In the genomic region with DNA sequence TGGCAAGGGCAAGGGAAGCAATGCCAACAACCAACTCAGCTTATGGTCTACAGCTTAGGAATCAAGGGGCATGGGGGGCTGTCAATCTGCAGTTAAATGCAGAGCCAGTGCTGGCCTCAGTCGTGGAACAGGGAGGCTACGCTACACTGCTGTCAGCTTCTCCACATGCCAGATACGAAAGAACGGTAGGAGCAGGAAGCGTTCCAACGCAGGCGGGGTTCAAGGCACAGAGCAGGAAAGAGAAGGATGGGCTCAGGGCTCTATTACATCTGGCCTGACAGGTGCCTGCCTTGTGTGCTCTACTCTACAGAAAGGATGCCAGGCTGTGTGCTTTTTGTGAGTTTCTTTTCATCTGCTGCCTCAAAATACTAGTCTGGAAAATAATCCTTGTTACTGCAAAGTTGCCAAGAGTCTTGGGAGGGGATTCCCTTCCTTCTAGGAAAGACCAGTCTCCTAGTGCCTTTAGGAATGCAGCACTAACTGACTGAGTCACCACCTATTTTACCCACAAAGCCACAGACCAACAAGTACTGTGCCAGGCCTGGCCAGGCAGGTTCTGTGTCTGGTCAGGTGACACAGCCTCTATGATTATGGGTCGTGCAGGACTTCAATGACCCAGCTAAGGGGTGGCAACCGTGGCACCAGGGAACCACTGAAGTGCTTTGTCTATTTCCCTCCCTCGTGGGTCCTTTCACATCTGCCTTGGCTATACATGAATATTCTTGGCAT, we compare ENCODE assay signal across 10 mouse cellular contexts. TPM values are rescaled to one million over a fixed set of nuclear protein-coding genes. Genes with fewer than 3 reads are reported as not detected.
DNase-seq lines count a peak whose midpoint lies in the region; ATAC-seq and TF ChIP-seq lines count a peak whose summit lies in the region.
"Had no signal": no experiment of that assay in that cellular context is flagged by ENCODE, and none has a peak within 500 bp of the region (broad histone marks: within the 10 kb centered on the region; RNA-seq: fewer than 3 reads in every experiment).

No protein-coding gene starts in this region.

- H3K4me1 ChIP-seq in midbrain, embryonic 14.5 days (ENCODE audit: control insufficient read depth, insufficient read depth, low read length), result 0 out of 2 replicates have a peak, but pooled peaks cover 12% of the 10 kb centered on the region
- H3K4me1 ChIP-seq in midbrain, embryonic 10.5 days, result peaks cover 51% of the 10 kb centered on the region
- 0 out of 2 replicates have a peak, but pooled peaks cover 4% of the 10 kb centered on the region for H3K4me1 ChIP-seq in intestine, postnatal 0 days (replicated peaks; ENCODE audit: control insufficient read depth, insufficient read depth, low read length)
- no peaks in the 10 kb centered on the region; the same call in 1 of the 2 replicates for H3K4me1 ChIP-seq in stomach, postnatal 0 days (replicated peaks; ENCODE audit: control insufficient read depth, insufficient read depth)

- H3K36me3 ChIP-seq in midbrain, embryonic 14.5 days (ENCODE audit: control insufficient read depth, insufficient read depth, low read length), result peaks cover 24% of the 10 kb centered on the region
- H3K36me3 ChIP-seq in midbrain, embryonic 10.5 days, result peaks cover 28% of the 10 kb centered on the region
- peaks cover 16% of the 10 kb centered on the region for H3K36me3 ChIP-seq in intestine, postnatal 0 days (ENCODE audit: control insufficient read depth, insufficient read depth)
- H3K36me3 ChIP-seq in stomach, postnatal 0 days (ENCODE audit: control insufficient read depth, insufficient read depth, low read length), result no peaks in the 10 kb centered on the region

- no peaks in the 10 kb centered on the region; the same call in 1 of the 2 replicates for H3K9me3 ChIP-seq in midbrain, embryonic 14.5 days (ENCODE audit: control insufficient read depth, low read length)
- H3K9me3 ChIP-seq in midbrain, embryonic 10.5 days (replicated peaks), result no peaks in the 10 kb centered on the region
- no peaks in the 10 kb centered on the region for H3K9me3 ChIP-seq in intestine, postnatal 0 days (ENCODE audit: control insufficient read depth)
- no peaks in the 10 kb centered on the region for H3K9me3 ChIP-seq in stomach, postnatal 0 days (ENCODE audit: control insufficient read depth, low read length)

- no peak for ATAC-seq in cerebellum, adult (ENCODE audit: insufficient number of reproducible peaks, low FRiP score, low TSS enrichment)
- no peak for ATAC-seq in midbrain, embryonic 14.5 days (ENCODE audit: low FRiP score, low TSS enrichment)
- peak; percentile 63 for ATAC-seq in intestine, postnatal 0 days
- ATAC-seq in stomach, postnatal 0 days (ENCODE audit: low FRiP score, low TSS enrichment), result peak; percentile 89
- ATAC-seq: activated CD4-positive, CD25-positive, alpha-beta regulatory T cell, adult 4 months had no signal

- no peak for TF ChIP-seq CTCF in intestine, postnatal 0 days (IDR thresholded peaks at IDR 0.05; ENCODE audit: low read depth)
- no peak for TF ChIP-seq CTCF in stomach, postnatal 0 days (IDR thresholded peaks at IDR 0.05; ENCODE audit: low read depth)

- WGBS in midbrain, embryonic 14.5 days, result 80% methylated on average over 10 of the region's 10 CpGs
- WGBS in midbrain, embryonic 10.5 days, result 90% methylated on average over 10 of the region's 10 CpGs
- 65% methylated on average over 10 of the region's 10 CpGs for WGBS in intestine, postnatal 0 days
- 41% methylated on average over 10 of the region's 10 CpGs for WGBS in stomach, postnatal 0 days

- H3K4me2 ChIP-seq in midbrain, embryonic 14.5 days (ENCODE audit: low read length), result no peak overlapping the region
- H3K4me2 ChIP-seq in intestine, postnatal 0 days (replicated peaks; ENCODE audit: low read depth), result no peak overlapping the region
- H3K4me2 ChIP-seq in stomach, postnatal 0 days (replicated peaks; ENCODE audit: low read depth), result no peak overlapping the region

- DNase-seq in cerebellum, postnatal 14 days, result peak; percentile 69 to 71
- no peak for DNase-seq in midbrain, embryonic 14.5 days
- DNase-seq in midbrain, embryonic 10.5 days (ENCODE audit: low spot score), result no peak
- DNase-seq in stomach, postnatal 0 days (ENCODE audit: low spot score), result peak; percentile 51
- no peak for DNase-seq in spleen, adult 12 weeks (ENCODE audit: low spot score)
- DNase-seq in left cerebral cortex, adult 9 months (ENCODE audit: low spot score in 2 of 2), result no peak
- DNase-seq: cerebellum, adult 2 months had no signal

- H3K4me3 ChIP-seq in midbrain, embryonic 14.5 days (replicated peaks; ENCODE audit: low read depth, low read length), result no peak overlapping the region
- no peak overlapping the region for H3K4me3 ChIP-seq in midbrain, embryonic 10.5 days
- no peak overlapping the region for H3K4me3 ChIP-seq in intestine, postnatal 0 days (ENCODE audit: low read depth, low read length)
- H3K4me3 ChIP-seq in stomach, postnatal 0 days (ENCODE audit: low read depth, low read length), result no peak overlapping the region

- TF ChIP-seq EP300 in stomach, postnatal 0 days (optimal IDR thresholded peaks at IDR 0.05), result no peak

- H3K27ac ChIP-seq in midbrain, embryonic 14.5 days (replicated peaks; ENCODE audit: low read depth, low read length), result peak overlapping the region; percentile 26; the same call in 1 of the 2 replicates
- no peak overlapping the region for H3K27ac ChIP-seq in midbrain, embryonic 10.5 days (replicated peaks)
- no peak overlapping the region for H3K27ac ChIP-seq in intestine, postnatal 0 days (ENCODE audit: low read depth, low read length)
- 0 out of 2 replicates have a peak overlapping the region, but pooled peaks have one; percentile 45 for H3K27ac ChIP-seq in stomach, postnatal 0 days (replicated peaks)

- no peak overlapping the region for H3K9ac ChIP-seq in midbrain, embryonic 14.5 days (replicated peaks; ENCODE audit: low read length)
- no peak overlapping the region for H3K9ac ChIP-seq in intestine, postnatal 0 days (ENCODE audit: low read depth, low read length)
- no peak overlapping the region for H3K9ac ChIP-seq in stomach, postnatal 0 days (ENCODE audit: low read length)

- no peaks in the 10 kb centered on the region for H3K27me3 ChIP-seq in midbrain, embryonic 14.5 days (ENCODE audit: control insufficient read depth, insufficient read depth, low read length)
- H3K27me3 ChIP-seq in midbrain, embryonic 10.5 days (ENCODE audit: low read depth, poor library complexity, severe bottlenecking), result peaks cover 80% of the 10 kb centered on the region
- H3K27me3 ChIP-seq in intestine, postnatal 0 days (replicated peaks; ENCODE audit: control insufficient read depth, insufficient read depth, low read length), result no peaks in the 10 kb centered on the region
- no peaks in the 10 kb centered on the region for H3K27me3 ChIP-seq in stomach, postnatal 0 days (ENCODE audit: control insufficient read depth, insufficient read depth, low read length)

RNA-seq across cellular contexts. Expression of a gene that starts 7.6 kb away (rescaled TPM):
- 7,465 and 9,945 TPM in 2 replicates for polyA plus RNA-seq in midbrain, embryonic 14.5 days (2014; fragmentation: Nextera tagmentation; extraction: Ambion mirVana)
- polyA plus RNA-seq in midbrain, embryonic 10.5 days (2016; fragmentation: Nextera tagmentation; extraction: Ambion mirVana), result 1,354 and 2,071 TPM in 2 replicates
- polyA plus RNA-seq in intestine, postnatal 0 days (2015; fragmentation: Nextera tagmentation; extraction: Ambion mirVana), result 98.2 and 111 TPM in 2 replicates
- polyA plus RNA-seq in stomach, postnatal 0 days (2015; fragmentation: Nextera tagmentation; extraction: Ambion mirVana), result 137 and 150 TPM in 2 replicates

RNA-seq across cellular contexts. Expression of a gene that starts 18.8 kb away (rescaled TPM):
- 353 and 397 TPM in 2 replicates for polyA plus RNA-seq in midbrain, embryonic 14.5 days (2014; fragmentation: Nextera tagmentation; extraction: Ambion mirVana)
- 76.4 and 103 TPM in 2 replicates for polyA plus RNA-seq in midbrain, embryonic 10.5 days (2016; fragmentation: Nextera tagmentation; extraction: Ambion mirVana)
- polyA plus RNA-seq in intestine, postnatal 0 days (2015; fragmentation: Nextera tagmentation; extraction: Ambion mirVana), result 29.7 and 31.5 TPM in 2 replicates
- 28.9 and 30.0 TPM in 2 replicates for polyA plus RNA-seq in stomach, postnatal 0 days (2015; fragmentation: Nextera tagmentation; extraction: Ambion mirVana)

Comparison
In these comparisons a context has a peak if more than half of its experiments do, and no peak if none do; other contexts are left out.
1. H3K27ac ChIP-seq: peak in midbrain, embryonic 14.5 days (single experiment) and stomach, postnatal 0 days (single experiment); none in midbrain, embryonic 10.5 days (single experiment) and intestine, postnatal 0 days (single experiment).
2. DNase-seq: peak in cerebellum, postnatal 14 days (2 of 2) and stomach, postnatal 0 days (single experiment); none in midbrain, embryonic 14.5 days (single experiment), midbrain, embryonic 10.5 days (single experiment), spleen, adult 12 weeks (single experiment) and left cerebral cortex, adult 9 months (0 of 2).
3. ATAC-seq: peak in intestine, postnatal 0 days (single experiment) and stomach, postnatal 0 days (single experiment); none in cerebellum, adult (single experiment) and midbrain, embryonic 14.5 days (single experiment).